Mouse (Mus musculus) heart, adult 2 months (tissue): ENCODE measurements around the gene Cyp27a1. TPM values are rescaled to one million over a fixed set of nuclear protein-coding genes. Genes with fewer than 3 reads are reported as not detected.

ENCODE experiments used
- DNase-seq, 2 experiments: peaks; one replicate each; pipeline ENCODE4 v3.0.0; 2021
- H3K27ac ChIP-seq: fragments of 200-600 bp; 2 replicates; pipeline ENCODE4 v1.8.1; 2022
- H3K27me3 ChIP-seq: fragments of 200-500 bp; 2 replicates; pipeline ENCODE4 v1.6.1; 2012; ENCODE audit warnings: mild to moderate bottlenecking, low read length, inconsistent platforms, mixed read lengths; ENCODE audit not compliant: control insufficient read depth, insufficient read depth
- H3K36me3 ChIP-seq: fragments of 200-500 bp; 2 replicates; pipeline ENCODE4 v1.6.1; 2012; ENCODE audit warnings: low read length, inconsistent platforms; ENCODE audit not compliant: control insufficient read depth, insufficient read depth
- H3K4me1 ChIP-seq: fragments of 200-500 bp; 2 replicates; pipeline ENCODE4 v1.6.1; 2011; ENCODE audit warnings: low read length; ENCODE audit not compliant: control insufficient read depth, insufficient read depth
- H3K4me3 ChIP-seq: fragments of 200-600 bp; 2 replicates; pipeline ENCODE4 v1.8.1; 2022
- H3K79me2 ChIP-seq: fragments of 200-500 bp; replicated peaks from 2 replicates; pipeline ENCODE4 v1.6.1; 2012; ENCODE audit warnings: mild to moderate bottlenecking, inconsistent platforms, low read length, moderate library complexity, mixed read lengths; ENCODE audit not compliant: control insufficient read depth, insufficient read depth
- H3K9ac ChIP-seq: fragments of 200-500 bp; 2 replicates; pipeline ENCODE4 v1.6.1; 2012; ENCODE audit warnings: low read depth, mild to moderate bottlenecking, control low read depth, inconsistent platforms, low read length, mixed read lengths
- CTCF ChIP-seq: fragments of 200-600 bp; IDR thresholded peaks from 2 replicates; pipeline ENCODE4 v1.8.1; 2022; ENCODE audit warnings: antibody characterized with exemption, mild to moderate bottlenecking, moderate library complexity
- EP300 ChIP-seq: fragments of 200-500 bp; IDR thresholded peaks from 2 replicates; pipeline ENCODE4 v1.6.1; 2011; ENCODE audit warnings: low read depth, low read length, control low read depth; ENCODE audit not compliant: insufficient read depth
- POLR2A ChIP-seq: fragments of 200-500 bp; IDR thresholded peaks from 2 replicates; pipeline ENCODE4 v1.6.1; 2011; ENCODE audit warnings: mild to moderate bottlenecking, low read depth, low read length, control low read depth; ENCODE audit not compliant: insufficient read depth
- WGBS: fragments of 180-500 bp; shearing (Covaris S2); methylation state at CpG from one replicate; pipeline ENCODE4 v1.1.7; 2018; 5-methylcytosine and 5-hydroxymethylcytosine counted together
- intact Hi-C: fragments of 180-260 bp; cut with DNase I; formaldehyde crosslinking; loops from one replicate; pipeline ENCODE4 v1.15.1; 2025
- long read RNA-seq: library from polyadenylated mRNA; stranded (forward); transcript quantifications from one replicate; pipeline ENCODE4 v2.0.0, GENCODE M21; 2021
- polyA plus RNA-seq: library from polyadenylated mRNA; depleted of rRNA; stranded (reverse); fragments of >200 nt; gene quantifications from 2 replicates; pipeline ENCODE4 v1.2.3, GENCODE M21; 2012; rRNA removed
- total RNA-seq, 2 experiments: library from RNA; stranded (reverse); gene quantifications; 2 replicates each; pipeline ENCODE4 v1.2.3; 2021

Cyp27a1 gene
- total RNA-seq (10 to 100 TPM; 10.1 to 18.1 TPM), polyA plus RNA-seq (17.0 and 22.2 TPM in 2 replicates)
- long read RNA-seq, transcript Cyp27a1-201 (9 exons, 1,892 nt): major isoform, 6 of 9 reads
- long read RNA-seq, partial matches to known transcripts: 0 of 9 reads
- long read RNA-seq, other reads (novel, unspliced or antisense): 3 of 9 reads

- Histone ChIP-seq H3K27ac (peak within 1 kb of the TSS; percentile 83), H3K79me2 (no peaks in the 10 kb centered on the region), H3K4me1 (peaks cover 3% of the 10 kb centered on the region), H3K4me3 (peak within 1 kb of the TSS; percentile 72), H3K36me3 (no peaks in the 10 kb centered on the region), H3K27me3 (no peaks in the 10 kb centered on the region), H3K9ac (peak within 1 kb of the TSS; percentile 92)
- TF ChIP-seq EP300 (peak; percentile 83), CTCF (peak; percentile 53), POLR2A (peak; percentile 84)
- intact Hi-C loops: loop anchor here (2.0 to 10.0 kb wide), 2 partner anchors 48 kb away; partner anchors contain the start of gene Ttll4
- 5% methylated on average over 35 of the region's 35 CpGs for WGBS
- DNase-seq: peak; percentile 85 to 91
These were observed at the start of gene Cyp27a1 for GRCm38 (mm10) chr1:74713099-74713858. Cyp27a1 (plus strand) TSS chr1:74713574.

DNA sequence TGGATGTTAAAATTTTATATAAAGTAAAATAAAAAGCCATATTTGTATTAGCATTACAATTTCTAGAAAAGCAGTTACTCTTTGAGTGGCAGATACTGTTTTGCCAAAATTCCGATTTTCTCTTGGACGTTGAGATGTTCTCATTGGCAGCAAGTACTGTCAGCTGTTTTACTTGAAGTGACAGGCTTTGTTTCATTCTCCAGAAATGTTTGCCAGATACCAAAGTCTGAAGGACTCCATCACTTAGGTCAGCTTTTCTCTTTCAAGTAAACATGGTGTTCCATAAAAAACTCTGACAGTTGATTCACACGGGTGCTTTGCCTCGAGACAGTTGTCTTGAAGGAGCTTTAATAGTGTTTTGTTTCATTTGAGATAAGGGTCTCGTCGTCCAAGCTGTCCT is 48.2 kb upstream of the Cyp27a1 start:
- Histone ChIP-seq H3K4me3 (no peak overlapping the region), H3K27me3 (no peaks in the 10 kb centered on the region), H3K36me3 (peaks cover 18% of the 10 kb centered on the region), H3K27ac (no peak overlapping the region; the same call in 1 of the 2 replicates), H3K79me2 (peaks cover 6% of the 10 kb centered on the region), H3K4me1 (peaks cover 7% of the 10 kb centered on the region), H3K9ac (no peak overlapping the region)
- DNase-seq: no peak
- intact Hi-C loops: loop anchor here (10.0 kb wide), 3 partner anchors 50 to 160 kb away; partner anchors contain the start of genes Bcs1l, Cnot9, Cyp27a1 and Zfp142
- WGBS: 39% methylated on average over 6 of the region's 6 CpGs
- no peak for TF ChIP-seq CTCF
- no peak for TF ChIP-seq EP300
- TF ChIP-seq POLR2A: no peak

- no peak overlapping the region for H3K9ac ChIP-seq
- WGBS: 59% methylated on average over 3 of the region's 3 CpGs
- H3K27me3 ChIP-seq: no peaks in the 10 kb centered on the region
- peaks cover 14% of the 10 kb centered on the region for H3K36me3 ChIP-seq
- no peak overlapping the region for H3K4me3 ChIP-seq
- peak overlapping the region; percentile 76 for H3K27ac ChIP-seq
- TF ChIP-seq EP300: no peak
- no peak for TF ChIP-seq POLR2A
- no peak for TF ChIP-seq CTCF
- no peak for DNase-seq
- intact Hi-C loops: loop anchor here (10.0 kb wide), 3 partner anchors 46 to 164 kb away; partner anchors contain the start of genes Bcs1l, Cnot9, Cyp27a1 and Zfp142
- H3K4me1 ChIP-seq: peaks cover 4% of the 10 kb centered on the region
- H3K79me2 ChIP-seq: peaks cover 6% of the 10 kb centered on the region
These were observed 45.0 kb upstream of the Cyp27a1 start for GRCm38 (mm10) chr1:74668371-74668770.

- H3K9ac ChIP-seq: no peak overlapping the region
- H3K79me2 ChIP-seq: no peaks in the 10 kb centered on the region; the same call in 1 of the 2 replicates
- intact Hi-C loops: no loop called here
- TF ChIP-seq EP300 (no peak), CTCF (no peak), POLR2A (no peak)
- DNase-seq: peak in 1 of 2 experiments; percentile 18
- no peaks in the 10 kb centered on the region for H3K27me3 ChIP-seq
- H3K4me1 ChIP-seq: peaks cover 1% of the 10 kb centered on the region
- H3K27ac ChIP-seq: no peak overlapping the region
- no peak overlapping the region for H3K4me3 ChIP-seq
- 42% methylated on average over 7 of the region's 7 CpGs for WGBS
- H3K36me3 ChIP-seq: peaks cover 9% of the 10 kb centered on the region
These were observed 40.6 kb upstream of the Cyp27a1 start for GRCm38 (mm10) chr1:74672731-74673130.

DNA sequence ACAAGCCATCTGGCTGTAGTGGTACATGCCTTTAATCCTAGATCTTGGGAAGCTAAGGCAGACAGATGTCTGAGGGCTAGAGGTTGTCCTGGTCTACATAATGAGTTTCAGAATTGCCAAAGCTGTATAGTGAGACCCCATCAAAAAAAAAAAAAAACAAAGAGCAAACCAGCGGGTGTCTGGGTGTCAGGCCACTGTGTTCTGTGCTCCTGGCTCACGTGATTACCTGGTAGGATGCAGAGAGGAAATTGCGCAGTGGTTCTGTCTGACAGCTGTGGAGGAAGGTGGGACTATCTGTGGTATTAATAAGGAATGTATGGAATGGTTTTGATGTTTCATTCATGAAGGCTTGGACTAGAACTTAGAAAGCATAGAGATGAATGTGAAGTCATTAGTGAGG is 36.5 kb upstream of the Cyp27a1 start:
- TF ChIP-seq EP300: no peak
- no peak for TF ChIP-seq POLR2A
- TF ChIP-seq CTCF: no peak
- 91% methylated on average over 3 of the region's 3 CpGs for WGBS
- Histone ChIP-seq H3K4me3 (no peak overlapping the region), H3K9ac (no peak overlapping the region), H3K79me2 (no peaks in the 10 kb centered on the region), H3K27ac (no peak overlapping the region), H3K27me3 (no peaks in the 10 kb centered on the region), H3K4me1 (no peaks in the 10 kb centered on the region), H3K36me3 (no peaks in the 10 kb centered on the region)
- intact Hi-C loops: no loop called here
- DNase-seq: no peak

GRCm38 (mm10) chr1:74677843-74678242 is 35.5 kb upstream of the Cyp27a1 start:
- Histone ChIP-seq H3K9ac (no peak overlapping the region), H3K27me3 (no peaks in the 10 kb centered on the region), H3K4me3 (no peak overlapping the region), H3K36me3 (no peaks in the 10 kb centered on the region), H3K4me1 (no peaks in the 10 kb centered on the region), H3K79me2 (no peaks in the 10 kb centered on the region), H3K27ac (no peak overlapping the region)
- WGBS: 63% methylated on average over 1 of the region's 1 CpGs
- DNase-seq: no peak
- intact Hi-C loops: no loop called here
- TF ChIP-seq POLR2A: no peak
- TF ChIP-seq EP300: no peak
- no peak for TF ChIP-seq CTCF
